Mouse (Mus musculus) brain, embryonic 14.5 days (tissue): Measurements from ENCODE around the gene Gm21518. TPM values are rescaled to one million over a fixed set of nuclear protein-coding genes. Genes with fewer than 3 reads are reported as not detected.
"Not testable (repeated sequence)": the region's sequence is repeated elsewhere in the genome, so short reads cannot be mapped to it uniquely, and the experiment has no call there.

Experiments
- DNase-seq: peaks from one replicate; pipeline ENCODE4 v3.0.0-alpha.2; 2011; ENCODE audit warnings: low read depth
- polyA plus RNA-seq: library from polyadenylated mRNA; depleted of rRNA; stranded (reverse); fragments of >200 nt; gene quantifications from 2 replicates; pipeline ENCODE4 v1.2.3, GENCODE M21; 2012; rRNA removed

Gene Gm21518
- not detected in 2 replicates for polyA plus RNA-seq

DNA sequence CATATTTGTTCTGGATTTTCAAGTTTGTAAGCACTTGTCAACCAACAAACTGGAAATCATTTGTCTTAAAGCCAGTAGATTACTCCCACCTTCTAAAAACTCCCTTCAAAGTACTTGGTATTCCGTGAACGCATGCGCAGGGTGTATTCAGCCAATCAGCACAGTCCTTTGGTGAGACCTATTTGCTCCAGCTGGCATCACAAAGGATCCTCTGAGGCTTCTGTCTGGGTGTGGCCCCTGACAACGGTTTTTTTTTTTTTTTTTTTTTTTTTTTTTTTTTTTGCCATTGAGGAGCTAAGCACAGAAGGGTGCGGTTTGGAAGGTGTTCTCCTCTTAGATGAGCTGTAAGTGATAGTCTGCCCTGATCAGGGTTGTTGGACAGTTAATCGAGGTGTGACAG lies at the start of gene Gm21518:
Gene Gm21518, plus strand, starts transcription at position 301 of the 400 bp plus-strand sequence.
- not testable (repeated sequence) for DNase-seq
